Mouse (Mus musculus): ENCODE results near the gene Slc6a5. TPM values are rescaled to one million over a fixed set of nuclear protein-coding genes. Genes with fewer than 3 reads are reported as not detected.
A peak's percentile ranks its signal among the peaks of the same experiment; 100 is the strongest.

The Slc6a5 gene
- polyA plus RNA-seq, 1 experiment from 2014 or later, result not detected

DNA sequence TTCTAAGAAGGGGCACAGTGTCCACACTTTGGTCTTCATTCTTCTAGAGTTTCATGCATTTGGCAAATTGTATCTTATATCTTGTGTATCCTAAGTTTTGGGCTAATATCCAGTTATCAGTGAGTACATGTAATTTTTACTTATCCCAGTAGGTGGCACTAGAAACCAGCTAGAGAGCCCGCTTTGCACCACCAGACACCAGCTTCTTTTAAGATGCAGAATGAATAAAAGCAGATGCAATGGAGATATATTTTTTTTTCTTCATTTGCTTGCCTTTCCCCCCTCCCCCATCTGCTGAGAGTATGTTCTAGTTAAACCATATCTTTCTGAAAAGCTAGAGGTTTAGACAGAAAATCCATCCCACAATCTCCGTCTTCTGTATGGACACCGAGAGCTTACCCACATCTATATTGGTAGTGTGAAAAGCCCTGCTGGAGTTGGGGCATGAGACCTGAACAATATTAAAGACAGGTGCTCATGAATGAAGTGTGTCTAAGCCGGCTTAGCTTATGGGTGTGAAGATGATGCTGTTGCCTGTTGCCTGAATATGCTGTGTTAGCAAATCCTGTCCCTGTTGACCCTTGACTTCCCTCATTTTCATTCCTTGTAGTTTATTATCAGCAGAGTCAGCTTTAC is 43.7 kb downstream of the Slc6a5 start:
- no peaks in the 10 kb centered on the region; the same call in 1 of the 2 replicates for H3K27me3 ChIP-seq (ENCODE audit: control insufficient read depth, insufficient read depth, low read length)
- no peak overlapping the region for H3K9ac ChIP-seq (ENCODE audit: low read length)
- H3K9me3 ChIP-seq (replicated peaks; ENCODE audit: control insufficient read depth, low read length), result no peaks in the 10 kb centered on the region
- no peak overlapping the region for H3K4me2 ChIP-seq (ENCODE audit: low read depth, low read length)
- H3K4me1 ChIP-seq (ENCODE audit: control insufficient read depth, insufficient read depth, low read length), result no peaks in the 10 kb centered on the region
- ATAC-seq (replicated peaks; ENCODE audit: extremely low read depth, insufficient read depth, low FRiP score), result no peak
- no peak overlapping the region for H3K4me3 ChIP-seq (ENCODE audit: low read length)
- H3K27ac ChIP-seq (ENCODE audit: low read length), result no peak overlapping the region
- 59% methylated on average over 4 of the region's 4 CpGs for WGBS
- H3K36me3 ChIP-seq (ENCODE audit: control insufficient read depth, insufficient read depth), result no peaks in the 10 kb centered on the region

- Histone ChIP-seq H3K9me3 (replicated peaks; ENCODE audit: control insufficient read depth, low read length) (no peaks in the 10 kb centered on the region), H3K9ac (ENCODE audit: low read length) (no peak overlapping the region), H3K4me1 (ENCODE audit: control insufficient read depth, insufficient read depth, low read length) (no peaks in the 10 kb centered on the region), H3K27me3 (ENCODE audit: control insufficient read depth, insufficient read depth, low read length) (no peaks in the 10 kb centered on the region; the same call in 1 of the 2 replicates), H3K4me3 (ENCODE audit: low read length) (no peak overlapping the region), H3K27ac (ENCODE audit: low read length) (no peak overlapping the region), H3K4me2 (ENCODE audit: low read depth, low read length) (no peak overlapping the region), H3K36me3 (ENCODE audit: control insufficient read depth, insufficient read depth) (no peaks in the 10 kb centered on the region)
- 72% methylated on average over 7 of the region's 7 CpGs for WGBS
- no peak for ATAC-seq (replicated peaks; ENCODE audit: extremely low read depth, insufficient read depth, low FRiP score)
Observed at GRCm38 (mm10) chr7:49954834-49955233, 44.9 kb downstream of the Slc6a5 start.

DNA sequence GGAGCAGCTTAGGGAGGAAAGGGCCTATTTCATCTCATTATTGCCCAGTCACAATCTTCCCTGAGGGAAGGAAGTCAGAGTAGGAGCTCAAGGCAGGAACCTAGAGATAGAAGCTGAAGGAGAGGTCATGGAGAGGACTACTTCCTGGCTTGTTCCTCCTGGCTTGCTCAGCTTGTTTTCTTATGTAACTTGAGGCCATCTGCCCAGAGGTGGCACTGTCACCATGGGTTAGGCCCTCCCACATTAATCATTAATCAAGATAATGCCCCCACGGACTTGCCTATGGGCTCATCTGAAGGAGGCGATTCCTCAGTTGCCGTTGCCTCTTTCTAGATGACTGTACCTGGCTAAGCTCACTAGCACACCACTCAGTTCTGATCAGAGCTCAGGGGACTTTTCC is 47.2 kb downstream of the Slc6a5 start:
- no peaks in the 10 kb centered on the region for H3K4me1 ChIP-seq (ENCODE audit: control insufficient read depth, insufficient read depth, low read length)
- WGBS, result 48% methylated on average over 3 of the region's 3 CpGs
- H3K36me3 ChIP-seq (ENCODE audit: control insufficient read depth, insufficient read depth), result no peaks in the 10 kb centered on the region
- H3K9ac ChIP-seq (ENCODE audit: low read length), result no peak overlapping the region
- no peaks in the 10 kb centered on the region for H3K9me3 ChIP-seq (replicated peaks; ENCODE audit: control insufficient read depth, low read length)
- no peak overlapping the region for H3K27ac ChIP-seq (ENCODE audit: low read length)
- H3K4me2 ChIP-seq (ENCODE audit: low read depth, low read length), result no peak overlapping the region
- ATAC-seq (replicated peaks; ENCODE audit: extremely low read depth, insufficient read depth, low FRiP score), result no peak
- no peaks in the 10 kb centered on the region; the same call in 1 of the 2 replicates for H3K27me3 ChIP-seq (ENCODE audit: control insufficient read depth, insufficient read depth, low read length)
- no peak overlapping the region for H3K4me3 ChIP-seq (ENCODE audit: low read length)

- no peak overlapping the region for H3K4me3 ChIP-seq (ENCODE audit: low read length)
- no peaks in the 10 kb centered on the region for H3K4me1 ChIP-seq (ENCODE audit: control insufficient read depth, insufficient read depth, low read length)
- H3K9me3 ChIP-seq (replicated peaks; ENCODE audit: control insufficient read depth, low read length), result no peaks in the 10 kb centered on the region
- H3K4me2 ChIP-seq (ENCODE audit: low read depth, low read length), result no peak overlapping the region
- WGBS, result 80% methylated on average over 2 of the region's 2 CpGs
- H3K27ac ChIP-seq (ENCODE audit: low read length), result no peak overlapping the region
- no peak overlapping the region for H3K9ac ChIP-seq (ENCODE audit: low read length)
- no peaks in the 10 kb centered on the region for H3K36me3 ChIP-seq (ENCODE audit: control insufficient read depth, insufficient read depth)
- no peak for ATAC-seq (replicated peaks; ENCODE audit: extremely low read depth, insufficient read depth, low FRiP score)
- H3K27me3 ChIP-seq (ENCODE audit: control insufficient read depth, insufficient read depth, low read length), result no peaks in the 10 kb centered on the region
Observed at GRCm38 (mm10) chr7:49963764-49964163, 53.8 kb downstream of the Slc6a5 start.

- H3K36me3 ChIP-seq (ENCODE audit: control insufficient read depth, insufficient read depth), result no peaks in the 10 kb centered on the region
- peaks cover 30% of the 10 kb centered on the region for H3K27me3 ChIP-seq (ENCODE audit: control insufficient read depth, insufficient read depth, low read length)
- WGBS, result 47% methylated on average over 4 of the region's 4 CpGs
- no peak overlapping the region for H3K4me2 ChIP-seq (ENCODE audit: low read depth, low read length)
- H3K9me3 ChIP-seq (replicated peaks; ENCODE audit: control insufficient read depth, low read length), result no peaks in the 10 kb centered on the region
- H3K4me3 ChIP-seq (ENCODE audit: low read length), result no peak overlapping the region
- no peak overlapping the region for H3K27ac ChIP-seq (ENCODE audit: low read length)
- no peak for ATAC-seq (replicated peaks; ENCODE audit: extremely low read depth, insufficient read depth, low FRiP score)
- H3K4me1 ChIP-seq (ENCODE audit: control insufficient read depth, insufficient read depth, low read length), result no peaks in the 10 kb centered on the region
- no peak overlapping the region for H3K9ac ChIP-seq (ENCODE audit: low read length)
Observed at GRCm38 (mm10) chr7:49969516-49969915, 59.6 kb downstream of the Slc6a5 start.

GRCm38 (mm10) chr7:49974841-49975440 is 65.0 kb downstream of the Slc6a5 start, which contains the start of gene Nell1:
Nell1 (plus strand) TSS chr7:49974864.
- Histone ChIP-seq H3K27ac (ENCODE audit: low read length) (no peak within 1 kb of the TSS), H3K9me3 (replicated peaks; ENCODE audit: control insufficient read depth, low read length) (no peaks in the 10 kb centered on the region), H3K27me3 (ENCODE audit: control insufficient read depth, insufficient read depth, low read length) (peaks cover 76% of the 10 kb centered on the region), H3K4me3 (ENCODE audit: low read length) (peak within 1 kb of the TSS; percentile 58), H3K4me2 (ENCODE audit: low read depth, low read length) (peak within 1 kb of the TSS; percentile 86), H3K9ac (ENCODE audit: low read length) (peak within 1 kb of the TSS; percentile 30), H3K4me1 (ENCODE audit: control insufficient read depth, insufficient read depth, low read length) (peaks cover 3% of the 10 kb centered on the region; the same call in 1 of the 2 replicates), H3K36me3 (ENCODE audit: control insufficient read depth, insufficient read depth) (no peaks in the 10 kb centered on the region)
- under 1% methylated on average over 51 of the region's 52 CpGs for WGBS
- no peak; the same call in 1 of the 2 replicates for ATAC-seq (replicated peaks; ENCODE audit: extremely low read depth, insufficient read depth, low FRiP score)

DNA sequence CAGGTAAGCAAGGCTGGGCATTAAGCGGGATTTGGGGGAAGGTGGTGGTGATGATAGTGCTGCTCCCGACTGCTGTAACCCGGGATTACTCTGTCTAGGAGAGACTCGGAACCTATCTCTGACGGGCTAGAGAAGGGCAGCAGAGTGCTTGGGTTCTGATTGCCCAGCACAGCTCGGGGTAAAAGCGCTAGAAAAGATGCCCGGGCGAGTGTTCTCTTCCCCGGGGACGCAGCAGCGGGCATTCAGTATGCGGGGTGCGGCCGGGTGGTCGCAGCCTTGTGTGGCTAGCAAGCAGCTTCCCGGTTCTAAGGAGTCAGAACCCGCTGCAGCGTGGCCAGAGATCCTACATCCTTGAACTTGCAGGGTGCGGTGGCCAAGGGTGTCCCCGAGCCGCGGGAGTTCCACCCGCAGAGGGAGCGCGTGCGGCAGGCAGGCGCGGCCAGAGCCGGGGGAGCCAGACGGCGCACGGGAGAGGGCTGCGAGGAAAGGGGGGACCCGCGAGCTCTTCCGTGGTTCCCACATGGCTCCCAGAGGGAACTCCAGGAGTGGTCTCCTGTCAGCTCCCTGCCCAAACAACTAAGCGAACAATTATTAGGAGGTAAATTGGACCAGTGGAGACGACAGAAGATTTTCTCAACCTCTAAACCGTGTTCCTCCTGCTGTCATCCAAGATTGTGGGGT is 65.6 kb downstream of the Slc6a5 start:
- peaks cover 79% of the 10 kb centered on the region for H3K27me3 ChIP-seq (ENCODE audit: control insufficient read depth, insufficient read depth, low read length)
- H3K9me3 ChIP-seq (replicated peaks; ENCODE audit: control insufficient read depth, low read length), result no peaks in the 10 kb centered on the region
- no peak for ATAC-seq (replicated peaks; ENCODE audit: extremely low read depth, insufficient read depth, low FRiP score)
- no peaks in the 10 kb centered on the region for H3K36me3 ChIP-seq (ENCODE audit: control insufficient read depth, insufficient read depth)
- H3K9ac ChIP-seq (ENCODE audit: low read length), result no peak overlapping the region
- WGBS, result 2% methylated on average over 40 of the region's 40 CpGs
- H3K4me2 ChIP-seq (ENCODE audit: low read depth, low read length), result peak overlapping the region; percentile 86
- H3K27ac ChIP-seq (ENCODE audit: low read length), result no peak overlapping the region
- H3K4me1 ChIP-seq (ENCODE audit: control insufficient read depth, insufficient read depth, low read length), result peaks cover 3% of the 10 kb centered on the region; the same call in 1 of the 2 replicates
- peak overlapping the region; percentile 58 for H3K4me3 ChIP-seq (ENCODE audit: low read length)

DNA sequence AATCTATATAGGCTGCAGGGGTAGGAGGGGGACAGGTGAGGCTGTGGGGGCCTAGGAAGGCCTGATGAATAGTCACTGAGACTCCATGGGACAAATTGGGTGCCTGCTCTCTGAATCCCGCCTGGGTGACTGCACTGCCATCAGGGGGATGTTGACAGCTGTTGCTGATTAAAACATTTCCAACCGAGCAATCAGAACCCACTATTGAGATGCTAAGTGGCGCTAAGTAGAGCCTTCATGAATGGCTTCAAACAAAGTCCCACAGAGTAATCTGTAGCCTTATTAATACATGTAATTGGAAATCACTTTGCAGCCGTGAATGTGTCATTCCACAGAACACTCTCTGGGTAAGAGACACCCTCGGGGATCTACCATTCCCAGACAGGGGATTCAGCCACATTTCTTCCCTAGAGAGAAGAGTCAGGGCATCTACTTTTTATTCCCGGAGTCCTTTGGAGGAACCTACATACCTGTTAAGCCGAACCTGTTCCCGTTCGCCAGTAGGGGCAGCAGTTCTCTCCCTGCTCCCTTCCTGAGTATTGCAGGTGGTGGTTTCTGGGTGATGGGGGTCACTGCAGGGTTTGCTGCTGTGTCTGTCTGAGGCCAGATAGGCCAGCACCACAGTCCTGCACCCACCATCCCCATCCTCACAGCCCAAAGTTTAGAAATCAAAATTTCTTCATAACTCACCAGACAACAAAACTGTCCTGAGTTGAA is 71.7 kb downstream of the Slc6a5 start:
- 15% methylated on average over 9 of the region's 9 CpGs for WGBS
- no peak overlapping the region for H3K4me3 ChIP-seq (ENCODE audit: low read length)
- peaks cover 28% of the 10 kb centered on the region for H3K27me3 ChIP-seq (ENCODE audit: control insufficient read depth, insufficient read depth, low read length)
- no peaks in the 10 kb centered on the region for H3K36me3 ChIP-seq (ENCODE audit: control insufficient read depth, insufficient read depth)
- no peak overlapping the region for H3K4me2 ChIP-seq (ENCODE audit: low read depth, low read length)
- H3K4me1 ChIP-seq (ENCODE audit: control insufficient read depth, insufficient read depth, low read length), result no peaks in the 10 kb centered on the region
- no peak for ATAC-seq (replicated peaks; ENCODE audit: extremely low read depth, insufficient read depth, low FRiP score)
- no peak overlapping the region for H3K27ac ChIP-seq (ENCODE audit: low read length)
- no peak overlapping the region for H3K9ac ChIP-seq (ENCODE audit: low read length)
- no peaks in the 10 kb centered on the region for H3K9me3 ChIP-seq (replicated peaks; ENCODE audit: control insufficient read depth, low read length)

All from heart, embryonic 16.5 days (tissue).